Mouse (Mus musculus) thymus, postnatal 4 days (tissue): Measurements from ENCODE around the gene Ddx25.

Source experiments
- DNase-seq: peaks from one replicate; pipeline ENCODE4 v3.0.0; 2021

The Ddx25 gene

GRCm38 (mm10) chr9:35558257-35559008 lies at the start of gene Ddx25, which contains the start of gene Pus3:
Gene Ddx25 (minus strand): TSS chr9:35558528.
Gene Pus3 (plus strand): TSS chr9:35558595.
- peak; percentile 66 for DNase-seq

GRCm38 (mm10) chr9:35607647-35608405 lies 49.5 kb upstream of the Ddx25 start:
- no peak for DNase-seq

- peak; percentile 20 for DNase-seq
Observed at GRCm38 (mm10) chr9:35592903-35593302, 34.6 kb upstream of the Ddx25 start.

GRCm38 (mm10) chr9:35587674-35588073 lies 29.3 kb upstream of the Ddx25 start:
- no peak for DNase-seq

GRCm38 (mm10) chr9:35574416-35574815 lies 16.1 kb upstream of the Ddx25 start:
- DNase-seq = peak; percentile 19

- DNase-seq = no peak
Observed at GRCm38 (mm10) chr9:35570663-35571062, 12.3 kb upstream of the Ddx25 start.

GRCm38 (mm10) chr9:35569571-35570534 lies 11.5 kb upstream of the Ddx25 start, which contains the start of the genes Pate2 and Hyls1:
Gene Pate2 (plus strand): TSS chr9:35570284.
Gene Hyls1 (minus strand): TSS chr9:35570398.
- peak; percentile 95 for DNase-seq

- DNase-seq = no peak
Observed at GRCm38 (mm10) chr9:35567995-35568394, 9.7 kb upstream of the Ddx25 start.

- no peak for DNase-seq
Observed at GRCm38 (mm10) chr9:35564536-35565240, 6.4 kb upstream of the Ddx25 start.

GRCm38 (mm10) chr9:35561583-35561982 lies 3.3 kb upstream of the Ddx25 start:
- no peak for DNase-seq

- DNase-seq = no peak
Observed at GRCm38 (mm10) chr9:35561076-35561475, 2.7 kb upstream of the Ddx25 start.

- peak; percentile 85 for DNase-seq
Observed at GRCm38 (mm10) chr9:35559009-35559890, 922 bp upstream of the Ddx25 start.

- no peak for DNase-seq
Observed at GRCm38 (mm10) chr9:35556494-35557102, 1.7 kb downstream of the Ddx25 start.

- DNase-seq = no peak
Observed at GRCm38 (mm10) chr9:35548455-35548854, 9.9 kb downstream of the Ddx25 start.

GRCm38 (mm10) chr9:35546745-35547144 lies 11.6 kb downstream of the Ddx25 start:
- DNase-seq = peak; percentile 36

- peak; percentile 4 for DNase-seq
Observed at GRCm38 (mm10) chr9:35545704-35546103, 12.6 kb downstream of the Ddx25 start.

- no peak for DNase-seq
Observed at GRCm38 (mm10) chr9:35544666-35545065, 13.7 kb downstream of the Ddx25 start.

GRCm38 (mm10) chr9:35543099-35543860 lies 15.0 kb downstream of the Ddx25 start:
- no peak for DNase-seq

GRCm38 (mm10) chr9:35541941-35542340 lies 16.4 kb downstream of the Ddx25 start:
- no peak for DNase-seq

- DNase-seq = peak; percentile 92
Observed at GRCm38 (mm10) chr9:35541488-35541887, 16.8 kb downstream of the Ddx25 start.
